Mouse (Mus musculus): ENCODE results near the gene Il23r.

DNA sequence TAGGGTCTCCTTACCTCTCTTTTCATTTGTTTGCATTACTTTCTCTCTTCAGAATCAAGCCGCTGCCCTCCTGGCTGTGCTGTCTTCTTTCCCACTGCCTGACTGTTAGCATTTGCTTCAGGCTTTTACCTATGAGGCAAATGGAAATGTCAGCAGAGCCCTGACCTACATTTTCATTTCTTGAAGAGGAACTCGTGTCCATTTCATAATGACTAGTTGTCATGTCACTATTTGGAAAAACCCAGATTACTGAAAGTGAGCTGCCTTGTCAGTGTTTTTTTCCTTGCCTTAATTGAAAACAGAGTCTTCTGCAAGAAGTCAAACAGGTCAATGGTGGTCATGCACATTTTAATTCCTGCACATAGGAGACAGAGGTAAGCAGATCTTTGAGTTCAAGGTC, at the start of gene Il23r:
- TF ChIP-seq CTCF (IDR thresholded peaks at IDR 0.05; ENCODE audit: control insufficient read depth, insufficient read depth, low read length) (no peak), POLR2A (IDR thresholded peaks at IDR 0.05; ENCODE audit: borderline replicate concordance, control insufficient read depth, low read depth, low read length) (no peak)
